Mouse (Mus musculus): Measurements from ENCODE around the gene Vps29. TPM values are rescaled to one million over a fixed set of nuclear protein-coding genes. Genes with fewer than 3 reads are reported as not detected.
"Not testable (repeated sequence)": the region's sequence is repeated elsewhere in the genome, so short reads cannot be mapped to it uniquely, and the experiment has no call there.

The Vps29 gene
- polyA plus RNA-seq, 1 experiment = 36.6 TPM

GRCm38 (mm10) chr5:122312942-122313684 is 41.1 kb upstream of the Vps29 start:
- no peak for TF ChIP-seq CTCF (IDR thresholded peaks at IDR 0.05; ENCODE audit: extremely low read depth, insufficient read length, insufficient replicate concordance, low read depth, low read length)
- TF ChIP-seq POLR2A (IDR thresholded peaks at IDR 0.05; ENCODE audit: low read depth, low read length) = no peak
- Histone ChIP-seq H3K4me1 (ENCODE audit: control insufficient read depth, insufficient read depth, insufficient read length, low read length) (peaks cover 18% of the 10 kb centered on the region), H3K27me3 (ENCODE audit: control insufficient read depth, insufficient read depth, low read length) (no peaks in the 10 kb centered on the region), H3K4me3 (ENCODE audit: low read depth, low read length) (no peak overlapping the region), H3K36me3 (ENCODE audit: control insufficient read depth, insufficient read depth, low read length) (peaks cover 54% of the 10 kb centered on the region), H3K27ac (ENCODE audit: insufficient read depth, low read depth, low read length) (no peak overlapping the region)
- 88% methylated on average over 17 of the region's 17 CpGs for WGBS

DNA sequence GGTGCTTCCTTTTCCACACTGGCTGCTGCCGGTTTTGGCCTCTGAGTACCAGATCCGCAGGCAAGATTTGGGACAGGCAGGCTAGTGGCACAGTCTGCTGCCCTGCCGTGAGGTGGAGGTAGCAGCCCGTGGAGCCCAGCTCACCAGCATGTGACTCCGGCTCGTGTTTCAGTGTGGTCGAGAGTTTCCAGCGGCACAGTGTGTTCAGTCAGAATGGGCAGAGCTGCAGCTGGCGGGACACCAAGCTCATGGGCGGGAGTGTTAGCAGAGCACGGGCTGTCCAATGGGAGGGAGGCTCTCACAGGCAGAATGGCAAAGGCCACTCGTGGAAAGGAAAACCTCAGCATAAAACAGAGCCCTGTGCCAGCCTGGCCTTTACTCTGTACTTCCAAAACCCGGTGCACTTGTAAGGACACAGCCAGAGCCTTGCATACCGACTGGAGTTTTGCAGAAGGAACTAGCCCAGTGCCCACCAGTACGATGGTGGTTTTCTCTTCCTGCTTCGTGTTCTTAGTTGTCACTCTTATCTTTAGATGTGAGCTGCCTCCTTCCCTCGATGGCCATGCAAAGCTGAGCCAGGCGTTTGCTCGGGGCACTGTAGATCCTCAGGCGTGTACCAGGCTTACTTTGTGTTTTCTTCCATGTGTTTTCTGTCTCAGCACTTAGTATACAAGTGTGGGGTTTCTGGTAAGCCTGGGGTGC is 39.1 kb upstream of the Vps29 start:
- peaks cover 18% of the 10 kb centered on the region for H3K4me1 ChIP-seq (ENCODE audit: control insufficient read depth, insufficient read depth, insufficient read length, low read length)
- peaks cover 51% of the 10 kb centered on the region for H3K36me3 ChIP-seq (ENCODE audit: control insufficient read depth, insufficient read depth, low read length)
- H3K4me3 ChIP-seq (ENCODE audit: low read depth, low read length) = no peak overlapping the region
- 27% methylated on average over 20 of the region's 20 CpGs for WGBS
- peak overlapping the region; percentile 77 for H3K27ac ChIP-seq (ENCODE audit: insufficient read depth, low read depth, low read length)
- H3K27me3 ChIP-seq (ENCODE audit: control insufficient read depth, insufficient read depth, low read length) = no peaks in the 10 kb centered on the region
- TF ChIP-seq CTCF (IDR thresholded peaks at IDR 0.05; ENCODE audit: extremely low read depth, insufficient read length, insufficient replicate concordance, low read depth, low read length) (no peak), POLR2A (IDR thresholded peaks at IDR 0.05; ENCODE audit: low read depth, low read length) (no peak)

DNA sequence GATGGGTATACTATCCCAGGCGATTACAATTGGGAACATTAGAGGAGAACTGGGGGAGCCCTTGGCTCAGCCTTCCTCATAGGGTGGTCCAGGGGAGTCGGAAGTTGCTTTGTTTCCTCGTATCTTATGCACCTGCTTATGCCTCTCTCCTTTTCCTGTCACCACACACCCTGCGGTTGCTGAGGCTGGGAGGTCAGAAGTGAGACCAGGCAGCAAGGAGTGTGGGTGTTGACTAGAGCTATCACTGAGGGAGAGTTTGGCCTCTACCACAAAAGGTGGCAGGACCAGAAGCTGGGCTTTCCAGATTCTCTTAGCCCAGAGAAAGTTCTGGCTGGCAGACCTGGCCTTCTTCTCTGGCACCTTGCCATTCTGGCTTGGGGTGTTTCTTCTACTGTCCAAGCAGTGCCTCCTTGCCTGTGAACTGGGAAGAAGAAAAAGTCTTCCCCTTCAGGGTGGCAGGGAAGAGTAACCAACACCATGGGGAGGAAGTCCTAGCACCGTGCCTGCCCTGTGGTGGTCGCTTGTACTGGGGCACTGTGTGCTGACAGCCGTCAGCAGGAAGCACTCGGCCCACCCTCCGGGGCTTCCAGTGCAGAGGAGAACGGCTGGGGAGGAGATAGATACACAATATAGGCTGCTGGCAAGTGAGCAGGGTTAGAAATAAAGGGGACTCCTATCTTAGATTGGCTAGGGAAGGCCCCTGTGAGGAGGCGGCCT is 36.7 kb upstream of the Vps29 start:
- H3K4me3 ChIP-seq (ENCODE audit: low read depth, low read length) = no peak overlapping the region
- WGBS = 77% methylated on average over 11 of the region's 11 CpGs
- TF ChIP-seq POLR2A (IDR thresholded peaks at IDR 0.05; ENCODE audit: low read depth, low read length) (no peak), CTCF (IDR thresholded peaks at IDR 0.05; ENCODE audit: extremely low read depth, insufficient read length, insufficient replicate concordance, low read depth, low read length) (no peak)
- peaks cover 18% of the 10 kb centered on the region for H3K4me1 ChIP-seq (ENCODE audit: control insufficient read depth, insufficient read depth, insufficient read length, low read length)
- peaks cover 51% of the 10 kb centered on the region for H3K36me3 ChIP-seq (ENCODE audit: control insufficient read depth, insufficient read depth, low read length)
- no peaks in the 10 kb centered on the region for H3K27me3 ChIP-seq (ENCODE audit: control insufficient read depth, insufficient read depth, low read length)
- no peak overlapping the region for H3K27ac ChIP-seq (ENCODE audit: insufficient read depth, low read depth, low read length)

GRCm38 (mm10) chr5:122318100-122318499 is 36.1 kb upstream of the Vps29 start:
- Histone ChIP-seq H3K4me3 (ENCODE audit: low read depth, low read length) (no peak overlapping the region), H3K27me3 (ENCODE audit: control insufficient read depth, insufficient read depth, low read length) (no peaks in the 10 kb centered on the region), H3K4me1 (ENCODE audit: control insufficient read depth, insufficient read depth, insufficient read length, low read length) (peaks cover 18% of the 10 kb centered on the region), H3K27ac (ENCODE audit: insufficient read depth, low read depth, low read length) (no peak overlapping the region), H3K36me3 (ENCODE audit: control insufficient read depth, insufficient read depth, low read length) (peaks cover 51% of the 10 kb centered on the region)
- TF ChIP-seq CTCF (IDR thresholded peaks at IDR 0.05; ENCODE audit: extremely low read depth, insufficient read length, insufficient replicate concordance, low read depth, low read length) = peak; percentile 76; the same call in 1 of the 2 replicates
- no peak for TF ChIP-seq POLR2A (IDR thresholded peaks at IDR 0.05; ENCODE audit: low read depth, low read length)
- WGBS = 57% methylated on average over 3 of the region's 3 CpGs

DNA sequence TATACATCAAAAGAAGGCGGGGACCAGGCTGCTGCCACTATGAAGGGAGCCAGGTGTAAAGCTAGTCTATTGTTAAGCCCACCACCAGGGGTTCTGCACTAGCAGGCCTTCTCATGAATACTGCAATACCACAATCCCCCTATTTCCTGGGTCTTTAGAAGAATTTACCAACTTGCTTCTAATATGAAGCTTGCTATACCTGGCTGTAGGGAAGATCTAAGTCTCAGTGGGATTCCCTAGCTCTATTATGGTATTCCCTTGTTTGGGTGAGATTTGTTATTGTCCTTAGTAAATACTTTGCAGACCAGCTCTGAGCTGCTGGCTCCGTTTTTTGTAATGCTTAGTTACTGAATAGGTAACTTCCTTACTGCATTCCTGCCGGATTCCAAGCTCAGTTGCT is 35.2 kb upstream of the Vps29 start:
- H3K27ac ChIP-seq (ENCODE audit: insufficient read depth, low read depth, low read length) = not testable (repeated sequence)
- 88% methylated on average over 3 of the region's 3 CpGs for WGBS

DNA sequence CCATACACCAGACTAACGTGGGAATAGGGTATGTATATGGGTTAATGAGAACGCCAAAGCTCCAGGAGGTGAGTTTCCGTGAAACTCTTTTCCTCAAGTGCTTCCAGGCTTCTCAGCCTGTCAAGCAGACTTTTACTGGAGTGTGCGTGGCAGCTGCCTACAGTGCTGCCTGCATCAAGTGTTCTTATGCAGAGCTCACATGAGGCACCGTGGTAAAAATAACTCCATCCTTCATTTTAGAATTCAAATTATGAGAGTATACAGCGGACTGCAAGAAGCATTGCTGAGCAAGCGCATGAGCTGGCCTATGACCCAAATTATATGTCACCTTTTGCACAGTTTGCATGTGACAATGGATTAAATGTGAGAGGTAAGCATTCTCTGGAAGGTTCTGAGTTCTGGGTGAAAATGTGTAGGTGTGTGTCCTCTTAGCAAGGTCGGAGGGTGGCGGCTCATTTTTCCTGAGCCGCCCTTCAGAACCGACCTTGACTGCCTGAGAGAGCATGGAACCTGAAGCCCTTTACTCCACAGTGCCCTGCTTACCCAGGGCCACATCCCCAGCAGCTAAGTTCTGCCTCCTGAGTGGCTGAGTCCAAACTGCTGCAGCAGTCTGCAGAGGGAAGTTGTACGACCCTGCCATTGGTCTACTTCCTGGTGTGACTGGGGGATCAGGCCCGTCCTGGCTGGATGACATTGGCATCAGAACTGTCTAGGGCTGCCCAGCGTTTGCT is 34.5 kb upstream of the Vps29 start:
- H3K27ac ChIP-seq (ENCODE audit: insufficient read depth, low read depth, low read length) = peak overlapping the region; percentile 68
- peaks cover 14% of the 10 kb centered on the region for H3K4me1 ChIP-seq (ENCODE audit: control insufficient read depth, insufficient read depth, insufficient read length, low read length)
- TF ChIP-seq CTCF (IDR thresholded peaks at IDR 0.05; ENCODE audit: extremely low read depth, insufficient read length, insufficient replicate concordance, low read depth, low read length) (no peak), POLR2A (IDR thresholded peaks at IDR 0.05; ENCODE audit: low read depth, low read length) (no peak)
- H3K4me3 ChIP-seq (ENCODE audit: low read depth, low read length) = no peak overlapping the region
- no peaks in the 10 kb centered on the region for H3K27me3 ChIP-seq (ENCODE audit: control insufficient read depth, insufficient read depth, low read length)
- peaks cover 48% of the 10 kb centered on the region for H3K36me3 ChIP-seq (ENCODE audit: control insufficient read depth, insufficient read depth, low read length)
- 82% methylated on average over 14 of the region's 14 CpGs for WGBS

More for the DNA sequence above, 35.2 kb upstream of the Vps29 start:
- H3K4me3 ChIP-seq (ENCODE audit: low read depth, low read length); H3K27me3 ChIP-seq (ENCODE audit: control insufficient read depth, insufficient read depth, low read length): not testable (repeated sequence)
- peaks cover 14% of the 10 kb centered on the region for H3K4me1 ChIP-seq (ENCODE audit: control insufficient read depth, insufficient read depth, insufficient read length, low read length)
- H3K36me3 ChIP-seq (ENCODE audit: control insufficient read depth, insufficient read depth, low read length) = peaks cover 46% of the 10 kb centered on the region
